Mouse (Mus musculus) frontal cortex, adult (tissue): ENCODE data around the gene 2810006K23Rik.
"Not testable (repeated sequence)": the region's sequence is repeated elsewhere in the genome, so short reads cannot be mapped to it uniquely, and the experiment has no call there.

Experiments used
- ATAC-seq: cut with Nextera tagmentation; 2 replicates; pipeline ENCODE4 v1.9.2; 2017; ENCODE audit warnings: mild to moderate bottlenecking, moderate library complexity, mixed read lengths; ENCODE audit not compliant: low TSS enrichment

The 2810006K23Rik gene

DNA sequence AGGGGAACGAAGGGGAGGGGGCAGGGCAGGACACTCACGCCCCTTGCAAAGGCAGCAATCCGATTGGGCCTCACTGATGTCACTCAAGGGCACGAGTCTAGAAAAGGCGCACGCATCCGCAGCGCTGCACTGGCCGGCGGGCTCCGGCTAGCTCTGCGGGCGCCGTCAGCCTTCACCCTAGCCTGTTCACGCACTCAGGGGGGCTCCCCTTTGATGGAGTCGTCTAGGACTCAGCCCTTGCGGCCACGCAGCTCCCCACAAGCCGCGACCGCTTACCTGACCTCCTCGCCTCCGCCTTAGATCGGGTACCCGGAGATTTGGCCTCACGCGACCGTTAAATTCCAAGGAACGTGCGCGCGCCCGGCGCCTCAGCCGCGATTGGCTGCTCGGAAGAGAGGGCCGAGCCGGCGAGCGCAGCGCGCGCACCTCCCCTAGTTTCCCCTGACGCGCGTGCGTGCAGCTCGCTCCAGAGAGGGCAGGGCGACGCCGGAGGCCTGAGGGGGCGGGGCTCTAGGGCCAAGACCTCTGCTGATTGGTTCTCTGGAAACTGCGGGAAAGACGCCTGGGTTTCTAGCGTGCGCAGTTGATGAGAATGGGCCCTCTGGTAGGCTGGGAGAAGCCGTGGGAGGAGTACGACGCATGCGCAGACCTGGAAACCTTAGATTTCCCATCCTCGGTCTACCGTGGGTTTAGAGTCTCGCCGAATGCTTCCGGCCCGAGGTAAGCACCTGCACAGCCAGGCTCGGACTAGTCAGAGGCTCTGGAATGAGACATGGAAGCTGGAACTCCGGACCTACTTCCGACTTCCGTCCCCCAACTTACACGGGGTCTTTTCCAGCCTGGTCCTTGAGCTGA is at the start of gene 2810006K23Rik, which contains the start of gene Mphosph9:
Gene 2810006K23Rik, plus strand, starts transcription at position 580 of the 855 bp plus-strand sequence.
Gene Mphosph9, minus strand, starts transcription at position 463 of the 855 bp plus-strand sequence.
- ATAC-seq: peak; percentile 90

- no peak for ATAC-seq
Observed at GRCm38 (mm10) chr5:124282854-124283253, 45.0 kb upstream of the 2810006K23Rik start.

DNA sequence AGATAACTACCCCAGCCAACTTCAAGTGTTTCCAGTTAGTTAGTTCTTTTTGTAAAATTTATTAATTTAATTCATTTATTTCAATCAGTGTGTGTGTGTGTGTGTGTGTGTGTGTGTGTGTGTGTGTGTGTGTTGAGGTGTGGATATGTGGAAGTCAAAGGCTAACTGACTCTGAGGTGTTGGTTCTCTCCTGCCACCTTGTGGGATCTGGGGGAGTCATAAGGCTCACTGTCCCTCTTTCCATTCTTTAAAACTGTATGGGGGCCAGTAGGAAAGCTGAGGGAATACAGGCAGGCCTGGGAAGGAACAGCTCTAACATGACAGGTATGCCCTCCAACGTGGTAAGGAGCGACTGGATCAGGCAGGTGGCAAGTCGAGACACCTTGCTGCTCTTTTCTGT is 43.6 kb upstream of the 2810006K23Rik start:
- no peak for ATAC-seq

- peak; percentile 45; the same call in 1 of the 2 replicates for ATAC-seq
Observed at GRCm38 (mm10) chr5:124287616-124288247, 40.2 kb upstream of the 2810006K23Rik start.

DNA sequence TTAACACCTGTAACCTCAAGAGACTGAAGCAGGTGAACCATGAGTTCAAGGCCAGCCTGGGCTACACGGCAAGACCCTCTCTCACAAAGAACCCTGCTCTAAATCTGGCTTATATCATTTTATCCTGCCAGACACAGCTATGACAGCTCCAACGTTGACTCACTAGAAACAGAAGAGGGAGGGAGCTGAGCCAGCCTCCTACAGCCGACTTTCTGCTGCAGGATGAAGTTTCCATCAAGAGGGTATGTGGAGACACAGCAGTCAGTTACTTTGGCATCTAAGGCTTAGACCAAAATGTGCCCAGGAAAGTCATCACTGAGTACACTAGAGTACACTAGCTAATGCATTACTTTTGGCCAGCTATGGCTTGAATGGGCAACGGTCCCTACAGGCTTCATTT is 37.7 kb upstream of the 2810006K23Rik start:
- ATAC-seq: peak; percentile 58; the same call in 1 of the 2 replicates

DNA sequence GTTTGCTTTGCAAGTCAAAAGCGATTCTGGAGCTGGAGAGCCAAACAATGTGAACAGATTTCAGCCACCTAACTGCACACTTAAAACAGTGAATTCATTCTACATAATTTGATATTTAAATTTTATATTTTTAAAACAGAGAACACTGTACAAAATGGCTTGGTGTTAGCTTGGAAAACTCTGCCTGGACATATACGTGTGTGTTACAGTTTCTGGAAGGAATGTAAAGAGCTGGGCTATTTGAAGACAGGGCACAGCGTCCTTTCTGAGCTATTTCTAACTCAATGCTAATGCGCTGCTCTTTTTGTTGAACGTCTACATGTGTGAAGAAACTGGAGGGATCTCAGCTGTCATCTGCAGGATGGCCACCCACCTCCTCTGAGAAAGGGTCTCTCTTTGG is 33.9 kb upstream of the 2810006K23Rik start:
- ATAC-seq: peak; percentile 77

DNA sequence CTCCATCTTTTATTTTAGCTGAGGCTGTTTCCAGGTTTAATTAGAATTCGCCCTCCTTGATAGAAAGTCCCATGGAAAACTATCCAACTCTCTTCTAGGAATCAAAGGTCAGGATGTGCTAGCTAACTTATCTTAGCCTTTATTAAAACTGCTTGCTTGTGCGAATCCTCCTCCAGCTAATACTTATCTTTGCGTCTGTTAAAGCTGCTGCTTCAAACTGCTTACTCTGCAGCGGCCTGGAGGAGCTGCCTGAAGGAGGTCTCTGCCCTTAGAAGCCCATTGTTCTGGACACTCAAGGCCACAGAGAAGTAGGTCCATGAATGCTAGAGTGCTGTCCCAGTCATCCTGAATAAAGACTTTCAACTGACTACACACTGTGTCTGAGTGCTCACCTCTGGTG is 31.4 kb upstream of the 2810006K23Rik start:
- no peak for ATAC-seq

DNA sequence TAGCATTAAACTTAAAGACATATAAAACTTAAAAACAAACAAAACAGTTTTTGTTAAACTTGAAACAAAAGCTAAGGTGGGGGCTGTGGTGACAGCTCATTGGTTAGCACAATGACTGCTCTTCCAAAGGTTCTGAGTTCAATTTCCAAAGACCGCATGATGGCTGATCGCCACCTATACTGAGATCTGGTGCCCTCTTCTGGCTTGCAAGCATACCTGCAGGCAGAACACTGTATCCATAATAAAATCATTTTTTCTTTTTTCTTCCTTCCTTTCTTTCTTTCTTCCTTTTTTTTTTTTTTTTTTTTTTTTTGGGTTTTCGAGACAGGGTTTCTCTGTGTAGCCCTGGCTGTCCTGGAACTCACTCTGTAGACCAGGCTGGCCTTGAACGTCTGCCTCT is 28.6 kb upstream of the 2810006K23Rik start:
- ATAC-seq: not testable (repeated sequence)

DNA sequence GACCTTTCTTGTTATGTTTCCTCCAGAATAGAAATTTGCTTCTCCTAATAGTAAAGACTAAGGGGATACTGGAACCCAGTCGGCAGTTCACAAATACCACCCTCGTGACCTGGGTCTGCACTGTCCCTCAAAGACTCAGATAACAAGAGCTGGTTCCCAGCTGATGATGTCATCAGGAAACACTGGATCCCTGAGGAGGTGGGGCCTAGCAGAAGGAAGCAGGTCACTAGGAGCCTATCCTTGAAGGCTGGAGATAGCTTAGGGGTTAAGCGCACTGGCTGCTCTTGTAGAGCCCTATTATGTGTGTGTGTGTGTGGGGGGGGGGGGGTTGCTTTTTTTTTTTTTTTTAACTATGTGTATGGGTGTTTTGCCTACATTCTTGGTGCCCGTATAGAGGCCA is 27.8 kb upstream of the 2810006K23Rik start:
- no peak for ATAC-seq

GRCm38 (mm10) chr5:124302853-124303252 is 25.0 kb upstream of the 2810006K23Rik start:
- ATAC-seq: not testable (repeated sequence)

DNA sequence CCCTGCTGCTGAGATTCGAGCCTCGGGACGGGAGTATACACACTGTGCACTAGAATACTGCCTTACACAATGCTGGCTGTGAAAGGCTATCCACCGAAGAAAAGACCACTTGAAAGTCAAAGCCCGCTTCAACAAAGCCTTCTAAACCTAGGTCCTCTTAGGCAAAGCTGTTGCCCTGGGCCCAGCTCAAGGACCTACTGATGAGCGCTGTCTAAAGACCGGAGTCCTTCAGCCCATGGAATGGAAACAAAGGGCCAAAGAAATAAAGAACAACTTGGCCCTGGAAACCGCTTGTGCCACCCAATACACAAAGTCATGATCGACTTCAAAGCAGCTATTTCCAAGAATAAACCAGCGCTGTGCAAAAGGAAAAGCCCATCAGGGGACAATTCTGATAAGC is 18.7 kb upstream of the 2810006K23Rik start:
- ATAC-seq: no peak

GRCm38 (mm10) chr5:124310091-124310490 is 17.8 kb upstream of the 2810006K23Rik start:
- no peak for ATAC-seq

GRCm38 (mm10) chr5:124315498-124315897 is 12.4 kb upstream of the 2810006K23Rik start:
- no peak for ATAC-seq

GRCm38 (mm10) chr5:124315941-124316340 is 11.9 kb upstream of the 2810006K23Rik start:
- ATAC-seq: no peak

DNA sequence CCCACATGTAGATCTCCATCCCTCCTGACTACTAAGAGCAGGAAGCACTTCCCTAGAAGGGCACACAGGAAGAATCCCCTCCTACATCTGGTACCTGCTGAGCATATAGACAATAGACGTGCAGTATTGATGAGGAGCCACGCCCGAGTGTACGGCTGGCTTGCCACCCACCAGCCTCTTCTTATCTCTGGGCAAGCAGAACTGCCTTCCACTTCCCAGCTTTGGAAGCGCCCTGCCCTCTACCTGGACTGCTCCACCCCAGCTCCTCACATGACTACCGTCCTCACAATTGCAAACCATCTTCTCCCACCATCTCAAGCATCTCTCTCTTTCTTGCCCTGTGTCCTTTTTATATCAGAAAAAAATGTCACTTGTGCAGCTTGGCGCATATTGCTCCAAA is 10.2 kb upstream of the 2810006K23Rik start:
- no peak for ATAC-seq

GRCm38 (mm10) chr5:124326829-124327228 is 1.1 kb upstream of the 2810006K23Rik start:
- ATAC-seq: no peak

- ATAC-seq: no peak
Observed at GRCm38 (mm10) chr5:124330086-124330485, 2.2 kb downstream of the 2810006K23Rik start.

DNA sequence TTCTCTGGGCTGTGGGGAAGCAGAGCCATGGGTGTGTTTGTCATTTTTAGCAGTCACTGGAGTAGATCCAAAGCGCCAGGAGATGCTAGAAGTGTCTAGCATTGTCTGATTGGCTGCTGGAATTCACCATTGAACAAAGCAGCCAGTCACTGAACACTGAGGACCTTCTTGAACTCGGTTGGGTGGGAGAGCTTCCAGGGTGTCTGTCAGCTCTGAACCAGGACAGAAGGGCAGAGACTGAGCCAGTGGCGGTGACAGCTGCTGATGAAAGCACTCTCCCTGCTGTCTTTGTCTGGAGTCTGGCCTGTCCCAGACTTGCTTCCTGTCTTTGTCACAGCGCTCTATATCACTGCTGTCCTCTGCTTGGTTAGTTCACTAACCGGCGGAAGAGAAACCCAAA is 6.5 kb downstream of the 2810006K23Rik start:
- ATAC-seq: peak; percentile 48

GRCm38 (mm10) chr5:124337103-124337502 is 9.2 kb downstream of the 2810006K23Rik start:
- no peak for ATAC-seq

GRCm38 (mm10) chr5:124337909-124338308 is 10.0 kb downstream of the 2810006K23Rik start:
- peak; percentile 62 for ATAC-seq

DNA sequence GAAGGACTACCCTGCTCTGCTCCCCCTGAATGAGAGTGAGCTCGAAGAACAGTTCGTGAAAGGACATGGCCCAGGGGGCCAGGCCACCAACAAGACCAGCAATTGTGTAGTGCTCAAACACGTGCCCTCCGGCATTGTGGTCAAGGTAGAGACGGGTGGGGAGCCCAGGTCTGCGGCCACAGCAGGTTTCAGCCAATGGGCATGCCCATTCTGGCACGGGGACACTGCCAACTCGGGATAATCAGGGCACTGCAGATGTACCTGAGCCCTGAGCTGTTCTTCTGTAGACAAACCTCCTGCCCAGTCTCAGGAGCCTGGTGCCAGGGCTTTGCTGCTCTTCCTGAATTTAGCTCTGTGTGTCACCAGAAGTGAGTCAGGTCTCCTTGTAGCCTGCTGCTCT is 10.9 kb downstream of the 2810006K23Rik start:
- ATAC-seq: no peak

DNA sequence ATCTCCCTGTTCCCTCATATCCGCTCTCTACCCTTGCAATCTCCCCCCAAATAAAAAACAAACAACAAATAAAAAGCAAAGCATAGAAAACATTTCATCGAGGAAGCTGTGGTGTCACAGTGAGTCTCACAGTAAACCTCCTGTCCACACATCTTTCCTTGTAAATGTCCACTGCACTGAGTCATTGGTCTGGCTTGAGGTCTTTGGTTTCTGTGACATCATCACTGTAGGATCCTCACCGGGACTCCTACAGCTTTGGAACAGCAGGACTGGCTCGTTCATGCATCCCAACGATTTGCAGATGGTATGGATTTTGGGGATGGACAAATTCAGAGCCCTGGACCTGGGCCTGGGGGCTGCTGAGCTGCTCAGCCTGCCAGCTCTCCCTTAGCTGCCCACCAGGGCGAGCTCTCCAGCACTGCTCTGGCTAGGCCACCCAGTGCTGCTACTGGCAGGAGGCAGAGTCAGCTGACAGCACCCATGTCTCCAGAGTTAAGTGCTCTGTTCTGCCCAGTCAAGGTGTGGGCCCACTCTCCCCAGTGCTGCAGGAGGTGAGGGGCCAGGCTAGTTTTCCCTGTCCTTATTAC is 14.0 kb downstream of the 2810006K23Rik start:
- ATAC-seq: not testable (repeated sequence)

- no peak for ATAC-seq
Observed at GRCm38 (mm10) chr5:124342897-124343296, 15.0 kb downstream of the 2810006K23Rik start.
